Mouse (Mus musculus) kidney, postnatal 0 days (tissue): ENCODE measurements around the gene Nhlrc1. TPM values are rescaled to one million over a fixed set of nuclear protein-coding genes. Genes with fewer than 3 reads are reported as not detected.

Source experiments
- ATAC-seq: fragments of 200-750 bp; cut with Nextera tagmentation; replicated peaks from 2 replicates; pipeline ENCODE4 v1.8.0; 2017; ENCODE audit warnings: low read depth, moderate number of reproducible peaks, moderate TSS enrichment, moderate library complexity; ENCODE audit not compliant: low FRiP score
- DNase-seq: peaks from one replicate; pipeline ENCODE4 v3.0.0-alpha.2; 2016; ENCODE audit warnings: low spot score
- H3K27ac ChIP-seq: fragments of 300-500 bp; sonication (generic); 2 replicates; pipeline ENCODE4 v1.5.1; 2014; ENCODE audit warnings: mild to moderate bottlenecking
- H3K27me3 ChIP-seq: fragments of 300-500 bp; sonication (generic); 2 replicates; pipeline ENCODE4 v1.6.1; 2014; ENCODE audit warnings: low read length, mixed read lengths; ENCODE audit not compliant: insufficient read depth
- H3K36me3 ChIP-seq: fragments of 300-500 bp; sonication (generic); 2 replicates; pipeline ENCODE4 v1.6.1; 2014; ENCODE audit warnings: low read length, mixed read lengths; ENCODE audit not compliant: insufficient read depth
- H3K4me1 ChIP-seq: fragments of 300-500 bp; sonication (generic); replicated peaks from 2 replicates; pipeline ENCODE4 v1.6.1; 2014; ENCODE audit warnings: antibody characterized with exemption, low read length, mixed read lengths; ENCODE audit not compliant: insufficient read depth
- H3K4me2 ChIP-seq: fragments of 300-500 bp; sonication (generic); 2 replicates; pipeline ENCODE4 v1.6.1; 2014; ENCODE audit warnings: mild to moderate bottlenecking, low read length, moderate library complexity, mixed read lengths
- H3K4me3 ChIP-seq: fragments of 300-500 bp; sonication (generic); replicated peaks from 2 replicates; pipeline ENCODE4 v1.5.1; 2014; ENCODE audit warnings: low read depth, low read length
- H3K9ac ChIP-seq: fragments of 300-500 bp; sonication (generic); 2 replicates; pipeline ENCODE4 v1.6.1; 2014; ENCODE audit warnings: low read depth, low read length
- H3K9me3 ChIP-seq: fragments of 300-500 bp; sonication (generic); replicated peaks from 2 replicates; pipeline ENCODE4 v1.6.1; 2016; ENCODE audit warnings: low read length, inconsistent platforms, mixed read lengths
- CTCF ChIP-seq: IDR thresholded peaks from 2 replicates; pipeline ENCODE4 v1.5.1; 2016; ENCODE audit warnings: antibody characterized with exemption, low read depth, mild to moderate bottlenecking, moderate library complexity
- WGBS: fragments of 180-500 bp; shearing (Covaris S2); extraction: QIAGEN DNeasy Blood & Tissue Kit; methylation state at CpG from one replicate; pipeline ENCODE4 v1.1.7; 2014; 5-methylcytosine and 5-hydroxymethylcytosine counted together
- polyA plus RNA-seq: library from polyadenylated mRNA; unstranded; fragments of >200 nt; fragmentation: Nextera tagmentation; extraction: Ambion mirVana; gene quantifications from 2 replicates; pipeline ENCODE4 v1.2.1, GENCODE M21; 2015

The Nhlrc1 gene
- polyA plus RNA-seq, 1 experiment from 2014 or later = 2.7 TPM

DNA sequence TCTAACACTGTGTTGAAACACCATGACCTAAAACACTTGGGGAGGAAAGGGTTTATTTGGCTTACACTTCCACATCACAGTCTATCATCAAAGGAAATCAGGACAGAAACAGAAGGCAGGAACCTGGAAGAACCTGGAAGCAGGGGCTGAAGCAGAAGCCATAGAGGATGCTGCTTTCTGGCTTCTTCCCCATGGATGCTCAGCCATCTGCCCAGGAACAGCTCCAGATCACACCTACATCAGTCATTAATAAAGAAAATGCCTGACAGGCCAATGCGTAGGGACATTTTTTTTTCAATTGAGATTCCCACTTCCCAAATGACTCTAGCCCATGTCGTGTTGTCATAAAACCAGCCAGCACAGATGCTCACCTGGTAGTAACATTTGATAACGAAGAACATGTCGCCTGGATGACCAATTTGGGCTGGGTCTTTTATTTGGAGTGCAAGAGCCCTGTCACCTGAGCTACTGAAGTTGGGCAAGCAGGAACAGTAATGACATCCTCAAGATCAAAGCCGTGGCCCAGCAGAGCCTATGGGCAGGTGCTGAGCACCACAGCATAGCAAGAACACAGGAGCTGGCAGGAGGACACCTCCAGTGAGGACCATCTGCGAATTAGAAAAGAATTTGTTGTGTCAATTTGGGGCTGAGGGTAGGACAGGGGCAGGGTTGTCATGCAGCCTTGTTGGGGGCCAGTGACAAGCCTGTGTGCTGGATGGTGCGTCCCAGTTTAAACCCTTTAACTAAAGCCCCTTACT, 22.0 kb downstream of the Nhlrc1 start:
- 81% methylated on average over 7 of the region's 7 CpGs for WGBS
- no peak overlapping the region for H3K27ac ChIP-seq
- no peak overlapping the region for H3K4me3 ChIP-seq
- no peak overlapping the region for H3K9ac ChIP-seq
- ATAC-seq (no peak), DNase-seq (no peak)
- H3K9me3 ChIP-seq = no peaks in the 10 kb centered on the region
- H3K4me1 ChIP-seq = no peaks in the 10 kb centered on the region
- TF ChIP-seq CTCF = no peak
- H3K4me2 ChIP-seq = no peak overlapping the region
- H3K27me3 ChIP-seq = no peaks in the 10 kb centered on the region
- H3K36me3 ChIP-seq = no peaks in the 10 kb centered on the region

DNA sequence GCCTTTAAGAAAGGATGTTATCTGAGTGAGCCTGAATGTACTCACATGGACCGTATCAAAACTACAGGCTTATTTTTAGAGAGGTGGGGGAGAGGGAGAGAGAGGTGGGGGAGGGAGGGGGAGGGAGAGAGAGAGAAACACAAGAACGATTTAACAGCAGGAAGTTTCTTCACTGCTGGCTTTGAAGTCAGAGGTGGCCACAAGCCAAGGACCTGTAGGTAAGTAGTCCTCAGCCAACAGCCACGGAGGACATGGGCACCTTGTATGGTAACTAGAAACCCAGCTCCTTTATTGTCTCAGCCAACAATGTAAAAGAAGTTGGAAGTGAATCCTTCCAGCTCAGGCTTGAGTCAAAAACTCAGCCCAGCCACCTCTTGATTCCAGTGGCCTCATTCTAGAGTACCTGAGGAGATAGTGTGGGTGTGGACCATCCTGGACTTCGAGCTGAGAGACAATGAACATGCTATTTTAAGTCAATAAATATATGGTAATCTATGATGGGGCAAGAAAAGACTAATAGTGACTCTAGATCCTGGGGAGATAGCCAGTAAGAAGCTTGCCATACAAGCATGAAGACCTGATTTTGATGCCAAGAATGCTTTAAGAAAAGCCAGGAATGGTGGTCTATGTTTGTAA, 24.2 kb downstream of the Nhlrc1 start:
- no peak for DNase-seq
- no peak for TF ChIP-seq CTCF
- H3K9me3 ChIP-seq = no peaks in the 10 kb centered on the region
- H3K36me3 ChIP-seq = no peaks in the 10 kb centered on the region
- H3K27ac ChIP-seq = no peak overlapping the region
- H3K4me2 ChIP-seq = no peak overlapping the region
- no peaks in the 10 kb centered on the region for H3K27me3 ChIP-seq
- no peak for ATAC-seq
- no peak overlapping the region for H3K9ac ChIP-seq
- no peak overlapping the region for H3K4me3 ChIP-seq
- no peaks in the 10 kb centered on the region for H3K4me1 ChIP-seq
- 19% methylated on average over 4 of the region's 4 CpGs for WGBS

DNA sequence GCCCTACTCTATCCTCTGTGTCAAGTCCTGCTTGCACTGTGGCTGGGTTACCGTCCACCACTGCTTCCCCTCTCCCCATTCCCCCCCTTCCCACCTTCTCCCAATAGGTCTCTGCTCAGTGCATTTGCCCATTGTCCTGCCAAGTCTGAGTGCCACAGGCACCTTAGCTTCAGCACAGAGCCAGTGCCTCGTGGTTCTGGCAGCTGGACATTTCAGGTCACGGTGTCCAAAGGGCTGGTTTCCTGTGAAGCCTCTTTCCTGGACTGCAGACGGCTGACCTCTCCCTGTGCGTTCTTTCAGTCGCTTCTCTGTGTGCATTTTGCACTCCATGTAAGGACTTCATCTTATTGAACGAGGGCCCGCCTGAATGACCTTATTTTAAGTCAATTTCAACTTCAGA, 26.7 kb downstream of the Nhlrc1 start:
- H3K9me3 ChIP-seq = no peaks in the 10 kb centered on the region
- no peaks in the 10 kb centered on the region for H3K36me3 ChIP-seq
- no peaks in the 10 kb centered on the region for H3K27me3 ChIP-seq
- no peak overlapping the region for H3K4me3 ChIP-seq
- no peaks in the 10 kb centered on the region for H3K4me1 ChIP-seq
- TF ChIP-seq CTCF = no peak
- WGBS = 65% methylated on average over 8 of the region's 8 CpGs
- DNase-seq (no peak), ATAC-seq (no peak)
- H3K4me2 ChIP-seq = no peak overlapping the region
- H3K27ac ChIP-seq = no peak overlapping the region
- no peak overlapping the region for H3K9ac ChIP-seq

DNA sequence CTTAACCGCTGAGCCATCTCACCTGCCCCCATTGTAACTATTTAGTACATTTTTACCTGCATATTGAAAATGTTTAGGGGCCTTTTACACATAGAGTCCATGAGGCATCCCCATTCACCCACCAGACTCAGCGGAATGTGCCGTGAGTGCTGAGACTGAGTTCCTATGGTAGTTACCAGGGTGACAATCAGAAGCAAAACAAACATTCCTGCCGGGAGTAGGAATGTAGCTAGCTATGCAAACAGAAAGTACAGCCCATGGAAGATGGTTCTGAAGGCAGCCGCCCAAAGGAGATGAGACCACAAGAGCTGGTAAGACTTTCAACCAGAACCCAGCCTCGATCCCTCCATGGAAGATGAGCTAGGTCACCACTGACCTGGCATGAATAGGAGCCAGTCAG, 28.4 kb downstream of the Nhlrc1 start:
- Histone ChIP-seq H3K36me3 (no peaks in the 10 kb centered on the region), H3K27me3 (no peaks in the 10 kb centered on the region), H3K4me1 (no peaks in the 10 kb centered on the region), H3K9ac (no peak overlapping the region), H3K27ac (no peak overlapping the region), H3K9me3 (no peaks in the 10 kb centered on the region), H3K4me2 (no peak overlapping the region), H3K4me3 (no peak overlapping the region)
- TF ChIP-seq CTCF = no peak
- DNase-seq = no peak
- no peak for ATAC-seq
- 70% methylated on average over 6 of the region's 6 CpGs for WGBS

DNA sequence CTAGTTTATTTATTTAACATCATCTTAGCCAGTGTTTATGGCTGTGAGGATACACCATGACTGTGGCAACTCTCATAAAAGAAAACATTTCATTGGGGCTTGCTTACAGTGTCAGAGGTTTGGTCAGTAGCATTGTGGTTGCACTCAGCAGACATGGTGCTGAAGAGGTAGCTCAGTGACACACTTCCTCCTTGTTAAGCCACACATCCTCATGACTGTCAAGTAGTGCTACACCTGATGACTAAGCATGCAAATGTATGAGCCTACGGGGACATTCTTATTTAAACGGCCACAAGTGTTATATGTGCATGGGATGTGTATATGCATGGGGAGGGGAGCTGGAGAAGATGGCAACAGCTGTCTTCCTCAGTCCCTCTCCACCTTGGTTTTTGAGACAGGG, 30.8 kb downstream of the Nhlrc1 start:
- DNase-seq = no peak
- 92% methylated on average over 2 of the region's 2 CpGs for WGBS
- H3K4me1 ChIP-seq = no peaks in the 10 kb centered on the region

DNA sequence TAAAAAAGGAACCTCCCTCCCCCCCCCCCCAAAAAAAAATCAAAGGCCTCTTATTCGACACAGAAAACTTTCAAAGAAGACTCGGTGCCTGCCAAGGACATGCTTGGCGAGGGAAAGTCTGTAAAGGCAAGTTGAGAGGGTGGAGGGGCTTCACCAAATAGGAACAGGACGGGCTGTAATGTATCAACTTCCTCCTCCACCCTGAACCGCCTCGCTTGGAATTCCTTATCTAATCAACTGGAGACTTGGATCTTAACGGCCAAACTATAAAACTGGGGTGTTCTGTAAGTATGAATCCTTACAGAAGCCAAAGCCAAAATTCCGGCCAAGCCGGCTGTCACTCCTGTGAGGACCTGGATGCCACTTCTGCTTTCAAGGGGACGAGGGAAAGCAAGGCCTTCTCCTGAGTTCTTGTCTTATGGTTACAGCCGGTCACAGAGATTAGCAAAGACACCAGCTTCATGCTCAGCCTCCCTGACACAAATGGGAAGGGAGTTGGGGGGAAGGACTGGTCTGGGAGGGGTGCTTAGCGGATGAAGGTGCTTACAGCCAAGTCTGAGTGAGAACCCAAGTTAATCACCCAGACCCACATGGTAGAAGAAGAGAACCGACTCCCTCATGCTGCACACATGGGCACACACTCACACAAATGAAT, 34.7 kb downstream of the Nhlrc1 start:
- WGBS = 44% methylated on average over 13 of the region's 13 CpGs
- Histone ChIP-seq H3K27ac (no peak overlapping the region), H3K4me1 (no peaks in the 10 kb centered on the region), H3K4me2 (no peak overlapping the region), H3K4me3 (no peak overlapping the region), H3K9ac (no peak overlapping the region), H3K27me3 (no peaks in the 10 kb centered on the region), H3K36me3 (no peaks in the 10 kb centered on the region), H3K9me3 (no peaks in the 10 kb centered on the region)
- peak; percentile 34 for DNase-seq
- TF ChIP-seq CTCF = no peak
- ATAC-seq = no peak

More for the DNA sequence above, 30.8 kb downstream of the Nhlrc1 start:
- Histone ChIP-seq H3K9me3 (no peaks in the 10 kb centered on the region), H3K4me2 (no peak overlapping the region), H3K27me3 (no peaks in the 10 kb centered on the region), H3K36me3 (no peaks in the 10 kb centered on the region), H3K9ac (no peak overlapping the region), H3K4me3 (no peak overlapping the region), H3K27ac (no peak overlapping the region)
- no peak for ATAC-seq
- no peak for TF ChIP-seq CTCF
